Mouse (Mus musculus) ovary, postnatal 14 days (tissue): ENCODE results near the gene Vmn2r35.
"Not testable (repeated sequence)": the region's sequence is repeated elsewhere in the genome, so short reads cannot be mapped to it uniquely, and the experiment has no call there.

Experiments used
- DNase-seq: peaks from one replicate; pipeline ENCODE4 v3.0.0; 2022; ENCODE audit warnings: low spot score

Vmn2r35 gene

GRCm38 (mm10) chr7:7819767-7820166, at the start of gene Vmn2r35:
Vmn2r35 (minus strand) TSS chr7:7819867.
- DNase-seq = not testable (repeated sequence)

- DNase-seq = not testable (repeated sequence)
Observed at GRCm38 (mm10) chr7:7794196-7794595, 25.5 kb downstream of the Vmn2r35 start.
